Mouse (Mus musculus): ENCODE measurements around the gene Vwce. TPM values are rescaled to one million over a fixed set of nuclear protein-coding genes. Genes with fewer than 3 reads are reported as not detected.

Gene Vwce
- total and polyA plus RNA-seq, 2 experiments from 2014 or later, result 0.88 to 1.7 TPM

DNA sequence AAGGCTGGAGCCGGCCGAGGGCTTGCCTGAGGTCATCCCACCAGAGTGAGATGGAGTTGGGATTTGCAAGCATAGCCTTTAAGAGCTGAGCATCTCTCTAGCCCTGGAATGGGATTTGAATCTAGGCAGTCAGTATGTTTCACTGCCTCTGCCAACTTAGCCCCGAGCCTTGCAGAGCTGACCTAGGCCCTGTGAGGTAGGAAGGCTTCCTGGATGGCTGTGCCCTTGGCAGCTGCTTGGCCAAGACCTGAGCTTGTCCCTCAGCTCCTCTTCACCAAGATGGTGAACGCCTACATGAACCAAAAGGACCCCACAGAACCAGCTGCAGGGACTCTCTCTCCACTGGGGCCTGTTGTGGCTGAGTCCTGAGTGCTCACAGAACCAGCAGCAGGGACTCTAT lies 76.7 kb downstream of the Vwce start:
- H3K27ac ChIP-seq (ENCODE audit: low read depth, low read length), result 0 out of 2 replicates have a peak overlapping the region, but pooled peaks have one; percentile 40
- peaks cover 58% of the 10 kb centered on the region for H3K36me3 ChIP-seq (ENCODE audit: insufficient read depth)
- no peak for TF ChIP-seq CTCF (IDR thresholded peaks at IDR 0.05; ENCODE audit: low read depth)

DNA sequence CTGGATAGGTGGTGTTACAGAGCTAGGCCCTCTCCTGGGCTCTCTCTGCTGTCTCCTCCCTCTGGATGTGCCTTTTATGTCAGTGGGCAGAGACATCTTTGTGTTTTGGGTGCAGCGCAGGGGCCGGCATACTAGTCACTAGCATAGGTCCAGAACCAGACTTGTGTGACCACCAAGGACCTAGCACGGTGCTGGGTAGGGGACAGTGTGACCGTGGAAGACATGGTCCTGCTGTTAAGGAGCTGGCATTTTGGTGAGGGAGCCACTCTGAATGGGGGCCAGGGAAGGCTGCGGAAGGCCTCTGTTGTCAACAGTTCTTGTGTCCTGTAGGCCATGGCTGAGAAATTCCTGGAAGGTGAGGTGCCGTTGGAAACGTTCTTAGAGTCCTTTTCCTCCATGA lies 78.2 kb downstream of the Vwce start:
- TF ChIP-seq CTCF (IDR thresholded peaks at IDR 0.05; ENCODE audit: low read depth), result no peak
- no peak for DNase-seq
- ATAC-seq, result no peak
- Histone ChIP-seq H3K27me3 (ENCODE audit: insufficient read depth, low read length) (no peaks in the 10 kb centered on the region), H3K9ac (no peak overlapping the region), H3K9me3 (ENCODE audit: low read length) (no peaks in the 10 kb centered on the region), H3K4me1 (ENCODE audit: insufficient read depth) (peaks cover 6% of the 10 kb centered on the region; the same call in 1 of the 2 replicates), H3K27ac (ENCODE audit: low read depth, low read length) (no peak overlapping the region), H3K36me3 (ENCODE audit: insufficient read depth) (peaks cover 51% of the 10 kb centered on the region), H3K4me3 (ENCODE audit: low read depth, low read length) (no peak overlapping the region), H3K4me2 (ENCODE audit: low read depth) (no peak overlapping the region)
- 93% methylated on average over 7 of the region's 7 CpGs for WGBS

More for the DNA sequence above, 76.7 kb downstream of the Vwce start:
- WGBS, result 83% methylated on average over 4 of the region's 4 CpGs
- no peak overlapping the region for H3K4me2 ChIP-seq (ENCODE audit: low read depth)
- DNase-seq (no peak), ATAC-seq (no peak)
- peaks cover 6% of the 10 kb centered on the region; the same call in 1 of the 2 replicates for H3K4me1 ChIP-seq (ENCODE audit: insufficient read depth)
- no peak overlapping the region for H3K4me3 ChIP-seq (ENCODE audit: low read depth, low read length)
- no peaks in the 10 kb centered on the region for H3K27me3 ChIP-seq (ENCODE audit: insufficient read depth, low read length)
- 0 out of 2 replicates have a peak overlapping the region, but pooled peaks have one; percentile 10 for H3K9ac ChIP-seq
- no peaks in the 10 kb centered on the region for H3K9me3 ChIP-seq (ENCODE audit: low read length)

DNA sequence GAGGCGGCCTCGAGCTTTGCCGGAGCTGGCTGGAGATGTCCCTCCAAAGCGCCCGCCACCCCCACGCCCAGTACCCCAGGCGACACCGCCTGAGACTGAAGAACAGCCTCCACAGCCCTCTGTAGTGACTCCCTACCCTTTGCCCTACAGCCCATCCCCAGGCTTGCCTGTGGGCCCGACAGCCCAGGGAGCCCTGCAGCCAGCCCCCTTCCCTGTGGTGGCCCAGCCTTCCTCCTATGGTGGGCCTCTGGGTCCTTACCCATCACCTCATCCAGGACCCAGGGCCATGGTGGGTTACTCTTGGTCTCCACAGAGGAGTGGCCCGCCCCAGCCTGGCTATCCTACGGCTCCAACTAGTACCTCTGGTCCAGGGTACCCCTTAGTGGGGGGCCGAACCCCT lies 78.6 kb downstream of the Vwce start:
- H3K4me1 ChIP-seq (ENCODE audit: insufficient read depth), result peaks cover 6% of the 10 kb centered on the region; the same call in 1 of the 2 replicates
- H3K27ac ChIP-seq (ENCODE audit: low read depth, low read length), result no peak overlapping the region
- H3K27me3 ChIP-seq (ENCODE audit: insufficient read depth, low read length), result no peaks in the 10 kb centered on the region
- H3K9ac ChIP-seq, result no peak overlapping the region
- no peak overlapping the region for H3K4me3 ChIP-seq (ENCODE audit: low read depth, low read length)
- peaks cover 47% of the 10 kb centered on the region for H3K36me3 ChIP-seq (ENCODE audit: insufficient read depth)
- ATAC-seq (no peak), DNase-seq (no peak)
- no peaks in the 10 kb centered on the region for H3K9me3 ChIP-seq (ENCODE audit: low read length)
- whole genome bisulfite sequencing, result 91% methylated on average over 12 of the region's 12 CpGs
- H3K4me2 ChIP-seq (ENCODE audit: low read depth), result no peak overlapping the region
- TF ChIP-seq CTCF (IDR thresholded peaks at IDR 0.05; ENCODE audit: low read depth), result no peak

DNA sequence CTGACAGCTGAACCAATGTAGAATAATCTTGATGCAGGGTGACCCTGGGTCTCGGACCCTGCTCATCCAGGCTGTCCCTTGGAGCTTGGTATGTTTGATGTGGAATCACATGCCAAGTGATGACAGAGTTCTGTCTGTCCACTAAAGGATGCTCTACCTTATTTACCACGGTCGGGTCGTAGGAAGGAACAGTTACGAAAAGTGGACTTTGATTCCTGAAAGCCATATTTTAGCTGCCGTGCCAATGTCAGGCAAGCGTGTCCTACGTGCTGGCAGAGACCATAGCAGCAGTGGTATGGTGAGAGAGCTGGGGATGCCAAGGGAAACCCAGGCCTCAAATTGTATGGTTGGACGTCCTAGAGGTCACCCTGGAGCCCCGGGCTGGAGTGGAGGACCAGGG lies 79.5 kb downstream of the Vwce start:
- no peaks in the 10 kb centered on the region for H3K9me3 ChIP-seq (ENCODE audit: low read length)
- peaks cover 6% of the 10 kb centered on the region; the same call in 1 of the 2 replicates for H3K4me1 ChIP-seq (ENCODE audit: insufficient read depth)
- H3K27me3 ChIP-seq (ENCODE audit: insufficient read depth, low read length), result no peaks in the 10 kb centered on the region
- no peak overlapping the region for H3K9ac ChIP-seq
- 97% methylated on average over 10 of the region's 10 CpGs for WGBS
- DNase-seq (no peak), ATAC-seq (no peak)
- TF ChIP-seq CTCF (IDR thresholded peaks at IDR 0.05; ENCODE audit: low read depth), result no peak
- H3K27ac ChIP-seq (ENCODE audit: low read depth, low read length), result no peak overlapping the region
- H3K4me2 ChIP-seq (ENCODE audit: low read depth), result no peak overlapping the region
- H3K4me3 ChIP-seq (ENCODE audit: low read depth, low read length), result no peak overlapping the region
- H3K36me3 ChIP-seq (ENCODE audit: insufficient read depth), result peaks cover 42% of the 10 kb centered on the region

DNA sequence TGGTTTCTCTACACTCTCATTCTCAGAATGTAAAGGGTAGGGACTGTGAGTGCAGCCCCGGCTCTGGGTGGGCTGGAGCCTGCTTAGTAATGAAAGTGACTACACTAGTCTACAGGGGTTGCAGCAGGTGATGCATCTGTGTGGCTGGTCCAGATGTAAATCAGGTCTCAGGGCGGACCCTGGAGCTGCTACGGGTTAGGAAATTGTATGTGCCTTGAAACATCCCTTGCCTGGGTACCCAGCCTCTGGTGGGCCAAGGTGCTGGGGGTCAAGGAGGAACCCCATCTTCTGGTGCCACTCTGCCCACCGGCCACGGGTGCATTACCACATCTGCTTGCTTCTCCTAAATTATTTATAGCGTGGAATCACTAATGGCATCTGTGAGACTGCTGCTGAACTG lies 80.2 kb downstream of the Vwce start:
- H3K4me1 ChIP-seq (ENCODE audit: insufficient read depth), result peaks cover 6% of the 10 kb centered on the region; the same call in 1 of the 2 replicates
- H3K27me3 ChIP-seq (ENCODE audit: insufficient read depth, low read length), result no peaks in the 10 kb centered on the region
- TF ChIP-seq CTCF (IDR thresholded peaks at IDR 0.05; ENCODE audit: low read depth), result no peak
- H3K9me3 ChIP-seq (ENCODE audit: low read length), result no peaks in the 10 kb centered on the region
- H3K4me3 ChIP-seq (ENCODE audit: low read depth, low read length), result no peak overlapping the region
- DNase-seq, result no peak
- no peak overlapping the region for H3K9ac ChIP-seq
- peaks cover 40% of the 10 kb centered on the region for H3K36me3 ChIP-seq (ENCODE audit: insufficient read depth)
- peak overlapping the region; percentile 64 for H3K27ac ChIP-seq (ENCODE audit: low read depth, low read length)
- H3K4me2 ChIP-seq (ENCODE audit: low read depth), result no peak overlapping the region
- 80% methylated on average over 6 of the region's 6 CpGs for WGBS
- no peak for ATAC-seq

DNA sequence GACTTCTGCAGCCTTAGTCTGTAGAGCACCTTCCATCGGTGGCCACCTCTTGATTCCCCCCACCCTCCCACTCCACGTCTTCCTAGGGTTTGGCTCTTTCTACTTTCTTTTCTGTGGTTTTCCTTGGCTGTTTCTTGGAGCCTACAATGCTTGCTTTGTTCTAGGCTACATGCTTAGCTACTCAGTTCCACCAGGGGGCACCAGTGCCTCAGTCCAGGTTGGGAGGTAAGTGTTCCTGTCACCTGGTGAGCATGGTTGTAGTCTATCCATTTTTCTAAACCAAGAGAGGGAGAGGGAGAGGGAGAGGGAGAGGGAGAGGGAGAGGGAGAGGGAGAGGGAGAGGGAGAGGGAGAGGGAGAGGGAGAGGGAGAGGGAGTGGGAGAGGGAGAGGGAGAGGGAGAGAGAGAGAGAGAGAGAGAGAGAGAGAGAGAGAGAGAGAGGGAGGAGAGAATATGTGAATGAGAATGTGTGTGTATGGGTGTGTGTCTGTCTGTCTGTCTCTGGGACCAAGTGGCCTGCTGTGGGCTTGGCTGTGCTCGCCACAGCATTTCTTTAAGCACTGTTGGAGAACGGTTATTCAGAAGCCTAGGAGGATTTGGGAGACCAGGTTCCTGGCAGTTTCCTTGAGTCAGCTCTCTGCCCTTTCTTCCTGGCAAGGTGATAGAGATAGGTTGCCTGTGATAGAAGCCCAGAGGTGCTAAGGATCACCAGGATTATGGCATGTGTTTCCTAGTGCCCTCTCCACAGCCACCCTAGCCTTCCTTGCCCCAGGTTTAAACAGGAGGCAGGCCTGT lies 80.9 kb downstream of the Vwce start:
- peaks cover 3% of the 10 kb centered on the region; the same call in 1 of the 2 replicates for H3K4me1 ChIP-seq (ENCODE audit: insufficient read depth)
- ATAC-seq, result peak; percentile 80
- H3K9ac ChIP-seq, result no peak overlapping the region
- WGBS, result 26% methylated on average over 4 of the region's 4 CpGs
- H3K27me3 ChIP-seq (ENCODE audit: insufficient read depth, low read length), result no peaks in the 10 kb centered on the region
- H3K4me2 ChIP-seq (ENCODE audit: low read depth), result no peak overlapping the region
- DNase-seq, result peak; percentile 87
- H3K4me3 ChIP-seq (ENCODE audit: low read depth, low read length), result no peak overlapping the region
- H3K36me3 ChIP-seq (ENCODE audit: insufficient read depth), result peaks cover 40% of the 10 kb centered on the region
- peak overlapping the region; percentile 64 for H3K27ac ChIP-seq (ENCODE audit: low read depth, low read length)
- TF ChIP-seq CTCF (IDR thresholded peaks at IDR 0.05; ENCODE audit: low read depth), result peak; percentile 91
- H3K9me3 ChIP-seq (ENCODE audit: low read length), result no peaks in the 10 kb centered on the region

DNA sequence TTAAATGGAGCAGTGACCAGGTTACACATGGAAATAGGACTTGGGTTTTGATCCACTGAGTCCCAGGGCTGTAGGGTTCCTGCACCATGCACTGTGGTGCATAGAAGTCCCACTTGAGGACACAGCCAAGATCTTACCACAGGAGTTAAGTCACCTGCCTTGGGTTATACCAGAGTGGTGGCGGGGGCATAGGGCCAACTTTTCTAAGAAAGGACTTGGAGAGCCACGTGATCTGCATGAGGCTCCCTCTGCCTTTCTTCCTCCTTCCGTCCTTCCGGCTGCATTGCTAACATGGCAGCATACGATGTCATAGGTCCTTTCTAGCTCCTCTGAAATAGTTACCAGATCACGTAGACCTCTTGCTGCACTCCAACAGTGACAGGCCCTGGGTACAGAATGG lies 81.5 kb downstream of the Vwce start:
- Histone ChIP-seq H3K4me2 (ENCODE audit: low read depth) (no peak overlapping the region), H3K27ac (ENCODE audit: low read depth, low read length) (no peak overlapping the region), H3K27me3 (ENCODE audit: insufficient read depth, low read length) (no peaks in the 10 kb centered on the region), H3K4me1 (ENCODE audit: insufficient read depth) (no peaks in the 10 kb centered on the region), H3K9me3 (ENCODE audit: low read length) (no peaks in the 10 kb centered on the region), H3K4me3 (ENCODE audit: low read depth, low read length) (no peak overlapping the region), H3K9ac (no peak overlapping the region), H3K36me3 (ENCODE audit: insufficient read depth) (peaks cover 36% of the 10 kb centered on the region)
- no peak for TF ChIP-seq CTCF (IDR thresholded peaks at IDR 0.05; ENCODE audit: low read depth)
- DNase-seq (no peak), ATAC-seq (no peak)
- 81% methylated on average over 6 of the region's 6 CpGs for WGBS

Other genes with a start within 250 kb of the Vwce start
- gene Syt7, start 245.1 kb upstream of the Vwce start, total RNA-seq (2014; rRNA removed), result 91.6 and 110 TPM in 2 replicates
- 14.9 and 19.2 TPM in 2 replicates for gene Syt7, start 245.1 kb upstream of the Vwce start, polyA plus RNA-seq (2015; fragmentation: Nextera tagmentation; extraction: Ambion mirVana)
- gene Lrrc10b, start 176.7 kb upstream of the Vwce start, total RNA-seq (2014; rRNA removed), result 6.5 and 7.7 TPM in 2 replicates
- gene Lrrc10b, start 176.7 kb upstream of the Vwce start, polyA plus RNA-seq (2015; fragmentation: Nextera tagmentation; extraction: Ambion mirVana), result 1.1 and 2.5 TPM in 2 replicates
- 3.5 and 5.1 TPM in 2 replicates for gene Ppp1r32, start 151.3 kb upstream of the Vwce start, total RNA-seq (2014; rRNA removed)
- 4.4 and 6.0 TPM in 2 replicates for gene Ppp1r32, start 151.3 kb upstream of the Vwce start, polyA plus RNA-seq (2015; fragmentation: Nextera tagmentation; extraction: Ambion mirVana)
- 62.6 and 74.9 TPM in 2 replicates for gene Cpsf7, start 108.9 kb upstream of the Vwce start, total RNA-seq (2014; rRNA removed)
- 37.6 and 41.9 TPM in 2 replicates for gene Cpsf7, start 108.9 kb upstream of the Vwce start, polyA plus RNA-seq (2015; fragmentation: Nextera tagmentation; extraction: Ambion mirVana)
- gene Sdhaf2, start 108.1 kb upstream of the Vwce start, total RNA-seq (2014; rRNA removed), result 51.1 and 62.9 TPM in 2 replicates
- gene Sdhaf2, start 108.1 kb upstream of the Vwce start, polyA plus RNA-seq (2015; fragmentation: Nextera tagmentation; extraction: Ambion mirVana), result 53.6 and 59.5 TPM in 2 replicates
- 23.5 and 26.9 TPM in 2 replicates for gene Tmem216, start 78.0 kb upstream of the Vwce start, total RNA-seq (2014; rRNA removed)
- gene Tmem216, start 78.0 kb upstream of the Vwce start, polyA plus RNA-seq (2015; fragmentation: Nextera tagmentation; extraction: Ambion mirVana), result 36.6 and 46.4 TPM in 2 replicates
- 21.4 and 24.9 TPM in 2 replicates for gene Cyb561a3, start 57.0 kb upstream of the Vwce start, total RNA-seq (2014; rRNA removed)
- gene Cyb561a3, start 57.0 kb upstream of the Vwce start, polyA plus RNA-seq (2015; fragmentation: Nextera tagmentation; extraction: Ambion mirVana), result 18.9 and 22.0 TPM in 2 replicates
- 16.6 and 21.2 TPM in 2 replicates for gene Tmem138, start 56.9 kb upstream of the Vwce start, total RNA-seq (2014; rRNA removed)
- 28.3 and 31.7 TPM in 2 replicates for gene Tmem138, start 56.9 kb upstream of the Vwce start, polyA plus RNA-seq (2015; fragmentation: Nextera tagmentation; extraction: Ambion mirVana)
- gene Ddb1, start 28.9 kb upstream of the Vwce start, total RNA-seq (2014; rRNA removed), result 245 and 273 TPM in 2 replicates
- 130 and 145 TPM in 2 replicates for gene Ddb1, start 28.9 kb upstream of the Vwce start, polyA plus RNA-seq (2015; fragmentation: Nextera tagmentation; extraction: Ambion mirVana)
- 8.8 and 12.8 TPM in 2 replicates for gene Tkfc, start 28.6 kb upstream of the Vwce start, total RNA-seq (2014; rRNA removed)
- 19.3 and 22.7 TPM in 2 replicates for gene Tkfc, start 28.6 kb upstream of the Vwce start, polyA plus RNA-seq (2015; fragmentation: Nextera tagmentation; extraction: Ambion mirVana)
- gene Pga5, start 43.9 kb downstream of the Vwce start, total RNA-seq (2014; rRNA removed), result not detected in 2 replicates
- not detected in 2 replicates for gene Pga5, start 43.9 kb downstream of the Vwce start, polyA plus RNA-seq (2015; fragmentation: Nextera tagmentation; extraction: Ambion mirVana)
- 27.9 and 29.0 TPM in 2 replicates for gene Vps37c, start 54.5 kb downstream of the Vwce start, total RNA-seq (2014; rRNA removed)
- 34.5 TPM in 2 replicates for gene Vps37c, start 54.5 kb downstream of the Vwce start, polyA plus RNA-seq (2015; fragmentation: Nextera tagmentation; extraction: Ambion mirVana)
- gene Cd5, start 104.8 kb downstream of the Vwce start, total RNA-seq (2014; rRNA removed), result 0.10 TPM in 1 of 2 replicates, not detected in the other
- 0.24 and 0.52 TPM in 2 replicates for gene Cd5, start 104.8 kb downstream of the Vwce start, polyA plus RNA-seq (2015; fragmentation: Nextera tagmentation; extraction: Ambion mirVana)
- not detected in 2 replicates for gene Cd6, start 195.8 kb downstream of the Vwce start, total RNA-seq (2014; rRNA removed)
- 0.05 TPM in 1 of 2 replicates, not detected in the other for gene Cd6, start 195.8 kb downstream of the Vwce start, polyA plus RNA-seq (2015; fragmentation: Nextera tagmentation; extraction: Ambion mirVana)
- 0.62 and 0.90 TPM in 2 replicates for gene Slc15a3, start 205.5 kb downstream of the Vwce start, total RNA-seq (2014; rRNA removed)
- gene Slc15a3, start 205.5 kb downstream of the Vwce start, polyA plus RNA-seq (2015; fragmentation: Nextera tagmentation; extraction: Ambion mirVana), result 0.26 and 0.42 TPM in 2 replicates
- gene Tmem132a, start 235.7 kb downstream of the Vwce start, total RNA-seq (2014; rRNA removed), result 323 and 362 TPM in 2 replicates
- 180 and 184 TPM in 2 replicates for gene Tmem132a, start 235.7 kb downstream of the Vwce start, polyA plus RNA-seq (2015; fragmentation: Nextera tagmentation; extraction: Ambion mirVana)
- gene Tmem109, start 247.8 kb downstream of the Vwce start, total RNA-seq (2014; rRNA removed), result 22.2 and 25.5 TPM in 2 replicates
- 33.7 and 38.8 TPM in 2 replicates for gene Tmem109, start 247.8 kb downstream of the Vwce start, polyA plus RNA-seq (2015; fragmentation: Nextera tagmentation; extraction: Ambion mirVana)

All from forebrain, postnatal 0 days (tissue).